Mouse (Mus musculus) thymus, adult 18-20 months (tissue): Measurements from ENCODE around the gene Myoc.
A peak's percentile ranks its signal among the peaks of the same experiment; 100 is the strongest.
"Not testable (repeated sequence)": the region's sequence is repeated elsewhere in the genome, so short reads cannot be mapped to it uniquely, and the experiment has no call there.

Experiments
- DNase-seq, 2 experiments: peaks; one replicate each; pipeline ENCODE4 v3.0.0; 2022; ENCODE audit warnings: mixed read lengths in 2 of 2

The Myoc gene

DNA sequence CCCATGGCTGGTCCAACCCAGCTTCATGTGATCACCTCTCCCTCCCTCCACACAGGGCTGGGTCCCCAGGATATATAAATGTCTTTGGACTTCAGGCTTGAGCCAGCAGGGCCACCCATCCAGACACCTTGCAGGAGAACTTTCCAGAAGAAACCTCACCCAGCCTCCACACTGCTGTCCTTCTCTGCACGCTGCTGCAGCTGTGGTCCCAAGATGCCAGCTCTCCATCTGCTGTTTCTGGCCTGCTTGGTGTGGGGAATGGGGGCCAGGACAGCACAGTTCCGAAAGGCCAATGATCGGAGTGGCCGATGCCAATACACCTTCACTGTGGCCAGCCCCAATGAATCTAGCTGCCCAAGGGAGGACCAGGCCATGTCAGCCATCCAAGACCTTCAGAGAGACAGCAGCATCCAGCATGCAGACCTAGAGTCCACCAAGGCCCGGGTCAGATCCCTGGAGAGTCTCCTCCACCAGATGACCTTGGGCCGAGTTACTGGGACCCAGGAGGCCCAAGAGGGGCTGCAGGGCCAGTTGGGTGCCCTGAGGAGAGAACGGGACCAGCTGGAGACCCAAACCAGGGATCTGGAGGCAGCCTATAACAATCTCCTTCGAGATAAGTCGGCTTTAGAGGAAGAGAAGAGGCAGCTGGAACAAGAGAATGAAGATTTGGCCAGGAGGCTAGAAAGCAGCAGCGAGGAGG is at the start of gene Myoc:
Gene Myoc, plus strand, starts transcription at position 105 of the 700 bp plus-strand sequence.
- no peak for DNase-seq

DNA sequence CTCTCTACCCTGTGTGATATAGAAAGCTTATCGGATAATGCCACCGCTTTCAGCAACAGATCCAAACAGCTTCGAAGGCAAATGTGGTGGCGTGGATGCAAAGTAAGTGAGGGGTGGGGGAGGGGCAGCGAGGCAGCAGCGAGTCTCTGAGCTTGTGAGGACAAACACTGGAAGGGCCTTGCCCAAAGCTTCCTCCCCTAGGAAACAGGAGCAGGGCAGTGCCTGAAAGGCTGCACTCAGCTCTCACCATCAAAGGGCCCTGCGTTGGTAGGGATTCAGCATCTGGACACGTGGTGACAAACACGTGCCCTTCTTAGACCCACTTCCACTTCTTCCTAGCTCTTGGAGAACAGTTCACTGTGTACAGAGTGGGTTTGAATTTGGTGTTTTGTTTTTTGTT is 49.5 kb upstream of the Myoc start:
- no peak for DNase-seq

DNA sequence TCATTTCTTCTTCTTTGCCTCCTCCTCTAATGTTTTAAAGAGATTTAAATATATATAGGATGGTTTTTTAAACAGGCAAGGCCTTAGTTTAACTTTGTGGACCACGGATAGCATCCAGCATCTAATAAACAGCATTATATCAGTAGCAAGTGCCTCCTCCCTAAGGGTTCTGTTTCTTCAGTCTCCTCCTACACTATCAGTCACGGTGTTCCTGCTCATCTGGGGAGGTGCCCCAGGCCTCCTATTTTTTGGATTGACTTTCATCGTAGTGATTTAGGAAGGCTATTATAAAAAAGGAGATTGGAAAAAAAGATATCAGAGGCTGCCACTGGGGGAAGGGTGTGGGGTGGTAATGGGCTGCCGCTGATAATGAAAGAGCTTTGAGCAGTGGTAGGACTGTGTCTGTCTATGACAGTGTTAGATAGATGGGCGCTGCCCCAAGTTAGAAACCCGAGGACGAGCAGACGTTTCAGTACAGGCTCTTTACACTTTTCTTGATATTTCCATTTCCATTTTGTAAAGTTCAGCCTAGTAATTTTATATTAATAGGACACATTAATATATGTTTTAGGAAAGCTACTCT is 48.4 kb upstream of the Myoc start:
- no peak for DNase-seq

DNA sequence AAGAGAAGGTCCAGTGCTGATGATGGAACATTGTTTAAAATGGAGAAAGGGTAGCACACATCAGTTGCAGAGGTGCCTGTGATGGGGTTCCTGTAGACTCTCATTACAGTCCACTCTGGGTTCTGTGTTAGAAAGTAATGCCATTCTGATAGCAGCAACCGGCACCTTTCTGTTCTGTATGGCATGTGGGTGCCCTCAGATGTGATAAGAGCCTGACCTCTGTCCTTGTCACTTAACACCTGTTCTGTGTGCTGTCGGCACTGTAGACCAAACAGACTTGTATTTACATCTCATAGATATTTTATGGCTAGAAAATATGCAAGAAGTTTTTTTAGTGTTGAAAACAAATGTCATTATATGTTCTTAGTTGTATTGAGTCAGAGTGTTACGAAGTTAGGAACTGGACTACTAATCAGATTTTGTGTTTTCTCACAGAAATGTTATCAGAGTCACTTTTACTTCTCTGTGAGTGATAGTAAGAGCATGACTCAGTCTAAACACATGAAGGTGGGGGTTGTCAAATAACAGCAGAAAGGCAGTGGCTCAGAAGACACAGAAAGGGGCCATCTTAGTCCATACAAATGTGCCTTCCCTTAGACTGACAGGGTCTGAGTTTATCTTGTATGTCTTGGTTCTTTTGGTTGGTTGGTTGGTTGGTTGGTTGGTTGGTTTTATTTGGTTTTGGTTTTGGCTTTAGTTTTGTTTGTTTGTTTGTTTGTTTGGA is 41.4 kb upstream of the Myoc start:
- DNase-seq: no peak

DNA sequence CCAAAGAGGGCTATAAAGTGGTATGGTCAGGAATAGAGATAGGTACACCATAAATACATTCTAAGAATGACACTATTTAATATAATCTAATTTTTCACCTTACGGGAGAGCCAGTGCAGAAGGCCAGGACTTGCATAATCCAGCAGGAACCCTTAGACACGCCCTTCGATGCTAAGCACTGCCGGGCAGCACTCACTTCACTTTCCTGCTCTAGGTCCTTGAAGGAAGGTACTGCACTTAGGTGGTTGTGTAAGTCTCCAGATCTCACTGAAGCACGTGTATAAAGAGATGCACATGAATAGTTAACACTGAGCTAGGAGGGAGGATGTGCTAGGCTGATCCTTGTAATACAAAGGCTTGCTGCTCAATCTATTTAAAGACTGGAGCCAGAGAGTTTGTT is 39.3 kb upstream of the Myoc start:
- no peak for DNase-seq

DNA sequence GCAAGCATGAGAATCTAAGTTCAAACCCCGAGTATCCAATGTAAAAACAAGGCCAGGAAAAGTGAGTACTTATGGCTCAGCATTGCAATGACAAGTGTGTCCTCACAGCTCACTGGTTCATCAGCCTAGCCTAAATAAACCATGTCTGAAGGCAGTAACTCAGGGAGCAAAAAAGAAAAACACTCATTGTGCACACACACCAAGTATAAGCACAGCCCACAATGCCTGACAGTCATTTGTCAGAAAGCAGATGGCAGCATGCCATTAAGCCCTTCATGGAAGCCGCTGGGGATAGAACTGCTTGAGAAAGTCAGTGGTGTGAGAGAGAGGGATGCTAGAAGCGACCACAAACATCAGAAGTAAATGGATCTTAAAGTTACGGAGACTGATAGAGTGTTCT is 37.7 kb upstream of the Myoc start:
- DNase-seq: no peak

DNA sequence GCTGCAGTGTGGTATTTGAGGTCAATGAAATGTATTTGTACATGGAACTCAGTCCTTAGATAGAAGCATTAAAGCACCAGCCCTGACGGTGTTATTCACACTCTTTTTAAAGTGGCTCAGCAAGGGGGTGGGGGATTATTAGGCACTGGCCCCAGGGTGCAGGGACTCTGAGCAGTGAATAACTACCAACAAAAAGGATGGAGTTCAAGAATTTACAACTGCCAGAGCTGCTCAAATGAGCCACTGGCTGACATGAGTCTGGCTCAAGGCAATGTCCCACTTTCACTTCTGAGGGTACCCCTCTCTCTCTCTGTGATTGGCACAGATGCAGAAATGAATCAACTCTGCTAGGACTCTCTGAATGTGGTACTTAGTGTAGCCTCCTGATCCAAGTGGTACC is 30.8 kb upstream of the Myoc start:
- no peak for DNase-seq

DNA sequence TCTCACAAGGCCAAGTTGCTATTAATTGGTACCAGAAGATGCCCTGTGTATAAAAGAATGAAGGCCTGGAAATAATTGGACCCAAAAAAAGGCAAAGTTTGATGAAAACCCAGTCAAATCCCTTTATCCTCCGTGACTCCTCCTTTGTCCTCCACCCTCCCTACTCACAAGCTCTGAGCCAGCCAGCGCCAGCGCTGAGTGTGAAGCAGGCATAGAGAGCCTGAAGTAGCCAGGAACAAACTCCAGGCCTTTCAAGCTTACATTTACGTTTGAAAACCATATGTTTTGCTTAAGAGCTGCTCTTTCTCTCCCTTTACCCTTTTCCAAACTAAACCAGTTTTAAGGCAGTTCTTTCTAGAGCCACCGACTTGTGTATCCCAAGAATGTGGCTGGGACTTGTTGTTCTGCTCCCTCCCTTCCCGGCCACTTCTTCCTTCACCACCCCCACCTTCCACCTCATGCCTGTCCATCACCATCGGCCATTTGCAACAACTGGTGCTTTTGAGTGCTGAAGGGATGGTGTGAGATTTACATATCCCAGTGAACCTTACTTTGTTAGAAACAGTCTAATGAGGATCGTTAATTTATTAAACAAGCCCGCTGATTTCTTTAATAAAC is 29.2 kb upstream of the Myoc start:
- no peak for DNase-seq

DNA sequence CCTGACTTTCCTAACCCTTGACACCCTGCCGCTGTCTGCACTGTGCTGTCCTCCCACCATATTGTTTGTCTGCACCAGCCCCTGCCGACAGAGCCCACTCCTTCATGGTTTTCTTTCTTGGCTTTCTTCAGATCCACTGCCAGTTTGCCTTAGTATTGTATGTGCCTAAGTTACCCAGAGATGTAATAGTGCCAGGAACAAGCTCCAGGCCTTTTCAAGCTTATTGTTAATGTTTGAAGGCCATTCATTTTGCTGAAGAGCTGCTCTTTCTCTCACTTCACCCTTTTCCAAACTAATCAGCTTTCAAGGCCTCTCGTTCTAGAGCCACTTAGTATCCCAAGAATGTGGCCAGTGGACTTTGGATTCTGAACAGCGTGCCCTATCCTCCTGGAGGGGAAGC is 27.8 kb upstream of the Myoc start:
- no peak for DNase-seq

DNA sequence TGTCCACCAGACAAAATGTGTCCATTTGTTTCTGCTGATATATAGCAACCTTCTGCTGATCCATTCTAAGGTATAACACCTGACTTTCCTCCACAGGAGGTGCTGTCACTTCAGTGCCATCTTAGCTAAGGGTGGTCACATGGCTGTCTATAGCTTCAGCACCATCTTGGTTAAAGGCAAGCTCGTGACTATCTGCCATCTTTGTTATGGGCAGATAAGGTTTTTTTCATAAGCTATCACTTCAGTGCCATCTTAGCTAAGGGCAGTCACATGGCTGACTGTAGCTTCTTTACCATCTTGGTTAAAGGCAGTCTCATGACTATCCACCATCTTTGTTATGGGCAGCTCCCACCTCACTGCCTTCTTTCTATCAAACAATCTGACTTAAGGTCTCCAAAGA is 23.4 kb upstream of the Myoc start:
- no peak for DNase-seq

DNA sequence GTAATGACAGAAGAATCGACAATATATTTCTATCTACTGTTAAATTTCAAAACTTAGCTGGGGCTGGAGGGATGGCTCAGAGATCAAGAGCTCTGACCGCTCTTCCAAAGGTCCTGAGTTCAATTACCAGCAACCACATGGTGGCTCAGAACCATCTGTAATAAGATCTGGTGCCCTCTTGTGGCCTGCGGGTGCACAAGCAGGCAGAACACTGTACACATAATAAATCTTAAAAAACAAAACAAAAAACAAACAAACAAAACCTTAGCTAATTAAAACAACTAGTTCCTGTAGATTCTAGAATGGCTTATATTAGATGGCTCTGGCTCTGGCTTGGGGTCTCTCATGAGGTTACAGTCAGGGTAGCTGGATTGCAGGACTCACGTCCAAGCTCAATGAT is 18.5 kb upstream of the Myoc start:
- no peak for DNase-seq

DNA sequence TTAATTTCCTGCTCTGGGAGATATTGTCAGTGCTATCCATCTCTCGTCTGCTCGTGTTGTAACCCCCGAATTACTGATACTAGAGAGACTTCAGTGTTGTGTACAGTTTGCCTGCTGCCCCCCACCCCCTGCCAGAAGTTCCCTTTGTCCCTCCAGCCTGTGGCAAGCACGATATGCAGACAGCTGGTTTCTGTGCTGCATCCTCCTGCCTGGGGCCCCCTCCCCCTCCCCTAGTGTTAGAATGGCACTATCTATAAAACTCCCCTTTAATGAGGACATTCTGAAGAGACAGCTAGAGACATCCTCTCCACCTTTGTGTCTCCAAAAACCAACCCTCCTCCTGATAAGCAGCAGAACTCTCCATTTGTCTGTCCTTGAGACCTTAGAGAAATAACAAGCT is 15.1 kb upstream of the Myoc start:
- DNase-seq: no peak

DNA sequence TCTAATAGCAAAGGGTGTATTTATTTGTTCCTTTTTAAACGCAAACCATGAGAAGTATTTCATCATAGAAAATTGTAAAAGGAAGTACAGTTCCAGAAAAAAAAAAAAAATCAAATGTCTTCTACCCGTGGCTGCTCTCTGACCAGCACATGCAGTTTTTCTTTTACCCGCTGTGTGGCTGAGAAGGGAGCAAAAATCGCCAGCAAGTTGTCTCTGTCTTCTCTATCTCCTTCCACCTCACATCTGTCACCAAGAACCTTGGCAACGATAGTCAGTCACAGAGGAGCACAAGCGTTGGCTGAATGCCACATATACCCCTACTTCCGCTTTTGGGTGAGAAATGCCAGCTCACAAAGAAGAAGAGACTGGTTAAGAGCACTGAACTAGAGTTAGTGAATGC is 13.7 kb upstream of the Myoc start:
- DNase-seq: peak in 1 of 2 experiments; percentile 16

DNA sequence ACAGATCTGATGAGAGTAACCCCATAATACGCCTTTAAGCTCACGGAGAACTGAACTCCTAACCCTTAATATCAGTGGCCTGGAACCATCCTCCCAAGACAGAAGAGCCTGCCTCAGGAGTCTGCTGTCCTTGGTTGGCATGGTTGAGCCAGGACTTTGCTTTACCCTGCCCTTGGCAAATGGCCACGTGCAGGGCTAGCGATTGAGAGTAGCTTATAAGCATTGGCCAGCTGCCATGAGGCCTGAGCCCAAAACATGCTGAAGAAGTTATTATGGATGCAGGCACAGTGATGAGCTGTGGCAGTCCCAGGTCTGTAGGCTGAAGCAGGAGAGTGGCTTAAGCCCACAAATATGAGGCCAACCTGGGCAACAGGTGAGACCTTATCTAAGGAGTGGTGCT is 11.1 kb upstream of the Myoc start:
- DNase-seq: not testable (repeated sequence)

DNA sequence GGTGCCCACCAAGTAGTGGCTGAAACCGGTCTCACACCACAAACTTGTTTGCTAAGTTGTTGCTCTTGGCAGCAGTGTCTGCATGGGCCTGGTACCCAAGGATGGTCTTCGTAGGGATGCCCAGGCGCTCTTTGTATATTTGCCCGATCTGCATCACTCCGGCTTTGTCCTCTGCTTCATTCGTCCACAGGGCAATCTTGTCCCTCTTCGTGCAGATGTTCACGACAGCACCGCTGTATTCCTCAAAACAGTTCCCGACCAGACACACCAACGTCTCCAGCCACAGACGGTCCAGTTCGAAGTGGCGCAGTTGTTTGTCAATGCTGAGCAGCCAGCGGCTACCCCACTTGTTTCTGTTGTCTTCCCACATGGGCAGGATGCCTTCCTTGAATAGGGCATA is 10.6 kb upstream of the Myoc start:
- DNase-seq: not testable (repeated sequence)

DNA sequence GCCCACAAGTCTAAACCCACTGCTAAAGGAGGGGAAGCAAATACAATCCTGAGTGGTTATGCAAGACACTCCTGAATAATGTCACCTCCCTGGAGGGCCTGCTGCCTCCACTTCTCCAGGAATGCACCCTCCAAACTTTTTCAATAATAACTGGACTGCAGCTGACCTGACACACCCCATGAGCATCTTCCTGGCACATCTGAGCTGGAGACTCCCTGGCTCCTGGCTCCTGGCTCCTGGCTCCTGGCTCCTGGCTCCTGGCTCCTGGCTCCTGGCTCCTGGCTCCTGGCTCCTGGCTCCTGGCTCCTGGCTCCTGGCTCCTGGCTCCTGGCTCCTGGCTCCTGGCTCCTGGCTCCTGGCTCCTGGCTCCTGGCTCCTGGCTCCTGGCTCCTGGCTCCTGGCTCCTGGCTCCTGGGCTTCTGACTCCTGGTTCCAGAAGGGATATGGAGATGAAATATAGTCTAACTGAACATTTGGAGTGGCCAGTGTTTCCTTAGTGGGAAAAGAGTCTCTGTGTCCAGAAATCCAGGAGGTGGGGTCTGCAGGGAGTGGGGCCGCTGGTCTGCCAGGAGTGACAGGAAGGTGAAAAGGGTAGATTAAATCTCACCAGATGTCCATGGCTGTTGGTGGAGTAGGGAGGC is 3.5 kb upstream of the Myoc start:
- DNase-seq: not testable (repeated sequence)

DNA sequence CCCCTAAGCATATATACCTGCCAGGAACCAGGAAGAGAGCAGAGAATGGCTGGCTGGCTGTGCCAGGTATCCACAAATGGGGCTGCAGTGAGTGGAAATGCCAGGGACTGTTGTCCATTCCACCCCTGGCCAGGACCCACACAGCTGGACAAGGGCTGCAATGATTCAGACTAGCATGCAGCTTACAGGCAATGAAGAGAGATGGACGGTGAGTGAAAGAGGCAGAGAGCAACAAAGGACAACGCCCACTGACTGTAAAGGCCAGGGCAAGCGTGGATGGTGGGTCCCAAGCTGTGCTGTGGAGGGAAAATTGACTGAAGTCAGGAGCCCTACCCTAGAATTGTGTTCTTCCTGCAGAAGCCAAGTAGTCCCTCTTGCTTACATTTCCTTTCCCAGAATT is 2.4 kb upstream of the Myoc start:
- no peak for DNase-seq

DNA sequence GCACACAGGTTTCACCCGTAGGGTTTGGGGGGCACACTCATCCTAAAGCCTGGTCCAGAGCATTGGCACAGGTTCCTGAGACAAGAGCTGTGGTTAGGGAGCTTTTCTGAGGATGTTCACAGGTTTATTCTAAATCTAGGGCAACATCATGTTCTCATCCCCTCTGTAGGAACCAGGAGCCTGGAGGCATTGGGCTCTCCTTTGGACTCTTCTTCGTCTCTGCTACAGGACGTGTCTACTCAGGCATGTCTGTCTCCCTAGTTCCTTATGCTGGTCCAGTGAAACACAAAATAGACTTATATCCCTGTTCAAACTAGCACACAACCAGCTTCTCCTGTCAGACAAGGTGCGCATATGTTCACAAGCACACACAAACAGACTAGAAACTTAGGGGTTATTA is 420 bp upstream of the Myoc start:
- DNase-seq: no peak

DNA sequence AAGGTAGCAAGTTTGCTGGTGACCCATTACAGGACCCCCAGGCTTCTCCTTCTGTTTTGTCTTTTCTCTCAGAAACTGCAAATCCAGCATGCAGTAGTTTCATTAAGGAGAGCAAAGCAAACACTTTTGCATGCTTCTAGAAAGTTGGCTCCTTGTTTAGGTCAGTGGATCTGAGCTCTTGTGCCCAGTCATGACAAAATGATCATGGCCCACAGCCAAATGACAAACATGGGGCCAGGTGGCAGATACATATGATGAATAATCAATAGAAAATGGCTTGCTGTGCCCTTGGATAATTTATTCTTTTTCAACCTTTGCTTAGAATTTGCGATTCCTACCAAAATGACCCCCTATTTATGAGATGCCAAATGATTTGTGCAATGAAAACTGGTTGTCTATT is 906 bp downstream of the Myoc start:
- DNase-seq: no peak

DNA sequence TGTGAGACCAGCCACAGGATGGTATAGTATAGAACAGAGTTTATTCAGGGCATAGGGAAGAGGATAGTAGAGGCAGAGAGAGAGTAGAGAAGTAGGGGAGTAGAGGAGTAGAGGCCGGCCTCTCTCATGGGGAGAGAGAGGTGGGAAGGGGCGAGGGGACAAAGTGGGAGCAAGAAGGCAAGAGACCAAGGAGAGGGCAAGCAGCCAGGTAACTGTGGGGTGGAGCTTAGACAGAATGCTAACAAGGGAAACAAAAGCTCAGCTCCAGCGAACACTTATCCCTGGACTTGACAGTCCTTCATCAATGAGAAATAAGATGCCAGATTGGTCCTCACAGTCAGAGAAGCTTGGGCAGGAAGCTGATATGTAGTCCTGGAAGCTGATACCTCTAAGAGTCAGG is 3.6 kb downstream of the Myoc start:
- no peak for DNase-seq

DNA sequence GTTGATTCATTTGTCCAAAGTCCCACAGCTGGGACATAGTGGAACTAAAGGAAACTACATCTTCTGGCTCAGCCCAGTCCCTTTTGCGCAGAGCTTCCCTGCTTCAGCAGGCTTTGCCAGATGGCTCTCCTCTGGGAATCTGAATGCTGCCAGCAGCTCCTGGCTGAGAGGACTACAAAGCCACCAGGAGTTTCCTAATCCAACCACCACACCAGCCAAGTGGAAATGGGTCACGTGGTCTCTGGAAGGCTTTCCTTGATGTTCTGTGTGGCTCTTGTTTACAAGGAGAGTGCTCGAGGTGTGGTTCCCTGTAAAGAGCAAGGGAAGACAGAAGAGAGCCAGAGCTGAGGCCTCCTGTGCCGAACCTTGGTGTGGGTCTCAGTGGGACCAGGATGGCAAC is 4.8 kb downstream of the Myoc start:
- DNase-seq: peak in 1 of 2 experiments; percentile 9

DNA sequence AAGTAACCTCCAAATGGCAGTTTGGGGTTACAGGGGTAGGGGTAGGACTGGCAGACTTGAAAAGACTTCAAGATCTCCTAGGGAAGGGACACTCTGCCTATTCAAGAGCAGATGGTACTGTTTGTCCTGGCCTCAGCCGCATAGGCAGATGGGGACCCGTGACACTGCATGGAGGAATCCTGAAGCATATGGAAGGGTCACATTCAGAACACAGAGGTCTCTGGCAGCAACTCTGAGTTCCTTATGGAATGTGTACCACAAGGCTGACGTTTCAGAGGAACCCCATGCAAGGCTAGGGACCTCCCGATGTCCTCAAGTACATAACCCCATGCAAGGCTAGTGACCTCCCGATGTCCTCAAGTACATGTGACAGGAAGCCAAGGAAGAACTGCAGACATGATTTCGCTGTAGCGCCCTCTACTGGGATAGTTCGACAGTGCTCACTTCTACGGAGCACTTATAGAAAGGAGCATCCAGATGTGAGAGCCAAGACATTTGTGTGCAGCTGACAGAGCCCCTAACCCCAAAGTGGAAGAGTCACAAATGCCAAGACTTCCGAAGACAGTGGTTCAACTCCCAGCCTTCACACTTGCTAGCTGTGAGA is 7.2 kb downstream of the Myoc start:
- no peak for DNase-seq

DNA sequence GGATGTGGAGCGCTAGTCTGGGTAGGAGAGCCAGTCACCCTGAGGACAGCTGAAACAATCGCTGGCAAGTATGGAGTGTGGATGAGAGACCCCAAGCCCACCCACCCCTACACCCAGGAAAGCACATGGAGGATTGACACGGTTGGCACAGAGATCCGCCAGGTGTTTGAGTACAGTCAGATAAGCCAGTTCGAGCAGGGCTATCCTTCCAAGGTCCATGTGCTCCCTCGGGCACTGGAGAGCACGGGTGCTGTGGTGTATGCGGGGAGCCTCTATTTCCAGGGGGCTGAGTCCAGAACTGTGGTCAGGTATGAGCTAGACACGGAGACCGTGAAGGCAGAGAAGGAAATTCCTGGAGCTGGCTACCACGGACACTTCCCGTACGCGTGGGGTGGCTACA is 9.5 kb downstream of the Myoc start:
- no peak for DNase-seq
